Mouse (Mus musculus) 3134 (cell line): ENCODE data around the gene Nr1d2.
A peak's percentile ranks its signal among the peaks of the same experiment; 100 is the strongest.
"Not testable (repeated sequence)": the region's sequence is repeated elsewhere in the genome, so short reads cannot be mapped to it uniquely, and the experiment has no call there.

Source experiments
- DNase-seq: peaks from one replicate; pipeline ENCODE4 v3.0.0-alpha.2; 2011; ENCODE audit warnings: low spot score; ENCODE audit not compliant: insufficient read length; ENCODE audit errors: extremely low read depth

Gene Nr1d2

GRCm38 (mm10) chr14:18233981-18234960 is 4.7 kb downstream of the Nr1d2 start:
- DNase-seq = peak; percentile 31

- DNase-seq = no peak
Observed at GRCm38 (mm10) chr14:18233076-18233475, 5.9 kb downstream of the Nr1d2 start.

- DNase-seq = not testable (repeated sequence)
Observed at GRCm38 (mm10) chr14:18231866-18232265, 7.1 kb downstream of the Nr1d2 start.

GRCm38 (mm10) chr14:18229751-18230150 is 9.2 kb downstream of the Nr1d2 start:
- DNase-seq = not testable (repeated sequence)

- not testable (repeated sequence) for DNase-seq
Observed at GRCm38 (mm10) chr14:18226181-18226580, 12.7 kb downstream of the Nr1d2 start.

- not testable (repeated sequence) for DNase-seq
Observed at GRCm38 (mm10) chr14:18225431-18225830, 13.5 kb downstream of the Nr1d2 start.

- no peak for DNase-seq
Observed at GRCm38 (mm10) chr14:18221977-18222376, 16.9 kb downstream of the Nr1d2 start.

- no peak for DNase-seq
Observed at GRCm38 (mm10) chr14:18217158-18217557, 21.8 kb downstream of the Nr1d2 start.

GRCm38 (mm10) chr14:18216428-18216827 is 22.5 kb downstream of the Nr1d2 start:
- DNase-seq = no peak

- DNase-seq = no peak
Observed at GRCm38 (mm10) chr14:18210795-18211194, 28.1 kb downstream of the Nr1d2 start.

GRCm38 (mm10) chr14:18204315-18204714 is 34.6 kb downstream of the Nr1d2 start:
- DNase-seq = not testable (repeated sequence)

- no peak for DNase-seq
Observed at GRCm38 (mm10) chr14:18201413-18201812, 37.5 kb downstream of the Nr1d2 start.

- no peak for DNase-seq
Observed at GRCm38 (mm10) chr14:18186883-18187417, 52.0 kb downstream of the Nr1d2 start.

- not testable (repeated sequence) for DNase-seq
Observed at GRCm38 (mm10) chr14:18177531-18177930, 61.4 kb downstream of the Nr1d2 start.

GRCm38 (mm10) chr14:18167597-18167996 is 71.3 kb downstream of the Nr1d2 start:
- no peak for DNase-seq

- DNase-seq = no peak
Observed at GRCm38 (mm10) chr14:18167041-18167440, 71.9 kb downstream of the Nr1d2 start.
